Mouse (Mus musculus): ENCODE data around the gene Foxd4.

GRCm38 (mm10) chr19:24945521-24946262 lies 44.7 kb upstream of the Foxd4 start:
- no peak for TF ChIP-seq E2F4 (IDR thresholded peaks at IDR 0.05; ENCODE audit: insufficient replicate concordance, low read depth, low read length)
- TF ChIP-seq CTCF (conservative IDR thresholded peaks at IDR 0.05 in 1 of 2, IDR thresholded peaks at IDR 0.05 in 1 of 2; ENCODE audit: low read depth in 2 of 2, low read length in 2 of 2): no peak
- no peak for TF ChIP-seq USF1 (IDR thresholded peaks at IDR 0.05; ENCODE audit: low read depth, low read length)
- no peak for TF ChIP-seq ZNF384 (IDR thresholded peaks at IDR 0.05; ENCODE audit: low read depth, low read length)
- TF ChIP-seq ZMIZ1 (IDR thresholded peaks at IDR 0.05; ENCODE audit: low read depth, low read length): no peak
